Mouse (Mus musculus): ENCODE measurements around the gene Defa26.
"Not testable (repeated sequence)": the region's sequence is repeated elsewhere in the genome, so short reads cannot be mapped to it uniquely, and the experiment has no call there.

Gene Defa26

DNA sequence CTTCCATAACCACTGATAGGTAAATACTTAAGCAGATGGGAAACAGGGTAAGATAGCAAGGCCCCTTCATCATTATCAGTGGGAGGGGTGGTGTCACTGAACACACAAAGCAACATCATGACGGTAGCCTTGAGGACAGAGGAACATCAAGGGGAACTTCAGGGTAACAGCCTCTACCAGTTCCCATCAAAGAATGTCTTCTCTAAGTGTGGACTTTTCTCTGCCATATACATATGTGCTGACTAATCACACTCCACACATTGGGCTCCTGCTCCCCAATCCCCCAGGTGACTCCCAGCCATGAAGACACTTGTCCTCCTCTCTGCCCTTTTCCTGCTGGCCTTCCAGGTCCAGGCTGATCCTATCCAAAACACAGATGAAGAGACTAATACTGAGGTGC lies at the start of gene Defa26:
Gene Defa26 (plus strand): TSS at position 301 of the 400 bp plus-strand sequence.
- not testable (repeated sequence) for DNase-seq (ENCODE audit: low spot score in 2 of 2)

DNA sequence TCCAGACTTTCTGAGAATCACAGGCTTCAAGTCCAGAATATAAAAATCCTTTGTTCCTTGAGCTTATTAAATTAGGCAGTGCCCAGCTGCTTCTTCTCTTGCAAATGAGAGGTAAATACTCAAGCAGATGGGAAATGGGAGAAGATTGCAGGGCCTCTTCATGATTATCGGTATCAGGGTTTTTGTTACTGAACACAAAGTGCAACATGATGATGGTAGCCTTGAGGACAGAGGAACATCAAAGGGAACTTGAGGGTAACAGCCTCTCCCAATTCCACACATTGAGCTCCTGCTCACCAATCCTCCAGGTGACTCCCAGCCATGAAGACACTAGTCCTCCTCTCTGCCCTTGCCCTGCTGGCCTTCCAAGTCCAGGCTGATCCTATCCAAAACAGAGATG lies 35.3 kb upstream of the Defa26 start, which contains the start of gene Defa28:
Gene Defa28 (plus strand): TSS at position 301 of the 400 bp plus-strand sequence.
- DNase-seq (ENCODE audit: low spot score in 2 of 2), result not testable (repeated sequence)

DNA sequence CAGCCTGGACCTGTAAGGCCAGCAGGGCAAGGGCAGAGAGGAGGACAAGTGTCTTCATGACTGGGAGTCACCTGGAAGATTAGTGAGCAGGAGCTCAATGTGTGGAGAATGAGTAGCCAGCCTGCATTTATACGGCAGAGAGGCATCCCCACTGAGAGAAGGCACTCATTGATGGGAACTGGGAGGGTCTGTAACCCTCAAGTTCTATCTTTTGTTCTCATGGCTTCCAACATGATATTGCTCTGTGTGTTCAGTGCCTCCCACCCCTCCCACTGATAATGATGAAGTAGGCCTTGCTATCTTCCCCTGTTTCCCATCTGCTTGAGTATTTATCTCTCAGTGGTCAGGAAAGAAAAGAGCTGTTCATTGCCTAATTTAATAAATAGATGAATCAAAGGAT lies 23.6 kb upstream of the Defa26 start, which contains the start of gene Gm7861:
Gene Gm7861 (minus strand): TSS at position 101 of the 400 bp plus-strand sequence.
- not testable (repeated sequence) for DNase-seq (ENCODE audit: low spot score in 2 of 2)

DNA sequence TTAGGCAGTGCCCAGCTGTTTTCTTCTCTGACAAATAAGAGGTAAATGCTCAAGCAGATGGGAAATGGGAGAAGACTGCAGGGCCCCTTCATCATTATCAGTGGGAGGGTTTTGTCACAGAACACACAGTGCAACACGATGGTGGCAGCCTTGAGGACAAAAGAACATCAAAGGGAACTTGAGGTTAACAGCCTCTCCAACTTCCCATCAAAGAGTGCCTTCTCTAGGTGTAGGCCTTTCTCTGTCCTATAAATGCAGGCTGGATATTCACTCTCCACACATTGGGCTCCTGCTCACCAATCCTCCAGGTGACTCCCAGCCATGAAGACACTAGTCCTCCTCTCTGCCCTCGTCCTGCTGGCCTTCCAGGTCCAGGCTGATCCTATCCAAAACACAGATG lies 37.5 kb downstream of the Defa26 start, which contains the start of gene Defa17:
Gene Defa17 (plus strand): TSS at position 301 of the 400 bp plus-strand sequence.
- not testable (repeated sequence) for DNase-seq (ENCODE audit: low spot score in 2 of 2)

DNA sequence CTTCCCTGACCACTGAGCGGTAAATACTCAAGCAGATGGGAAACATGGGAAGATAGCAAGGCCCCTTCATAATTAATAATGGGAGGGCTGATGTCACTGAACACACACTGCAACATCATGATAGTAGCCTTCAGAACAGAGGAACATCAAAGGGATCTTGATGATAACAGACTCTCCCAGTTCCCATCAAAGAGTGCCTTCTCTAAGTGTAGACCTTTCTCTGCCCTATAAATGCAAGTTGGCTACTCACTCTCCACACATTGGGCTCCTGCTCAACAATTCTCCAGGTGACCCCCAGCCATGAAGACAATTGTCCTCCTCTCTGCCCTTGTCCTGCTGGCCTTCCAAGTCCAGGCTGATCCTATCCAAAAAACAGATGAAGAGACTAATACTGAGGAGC lies 47.5 kb downstream of the Defa26 start, which contains the start of gene Defa34:
Gene Defa34 (plus strand): TSS at position 301 of the 400 bp plus-strand sequence.
- not testable (repeated sequence) for DNase-seq (ENCODE audit: low spot score in 2 of 2)

Measured in spleen, postnatal 36 days (tissue).